Mouse (Mus musculus): ENCODE measurements around the gene Btg2.

Gene Btg2

GRCm38 (mm10) chr1:134079477-134080163 lies 700 bp upstream of the Btg2 start:
- in situ Hi-C loops (cut with MboI, MseI): loop anchor here (10.0 to 25.0 kb wide), 2 partner anchors 1042 to 1205 kb away; partner anchors contain the start of genes Mdm4, Pik3c2b and Rnpep

GRCm38 (mm10) chr1:134078061-134078795 lies 692 bp downstream of the Btg2 start:
- in situ Hi-C loops (cut with MboI, MseI): loop anchor here (25.0 kb wide), 1 partner anchor 1041 kb away; the partner anchor contains the start of genes Mdm4 and Pik3c2b

GRCm38 (mm10) chr1:134077389-134078060 lies 1.4 kb downstream of the Btg2 start:
- in situ Hi-C loops (cut with MboI, MseI): loop anchor here (25.0 kb wide), 1 partner anchor 1040 kb away; the partner anchor contains the start of genes Mdm4 and Pik3c2b

- in situ Hi-C loops (cut with MboI, MseI): loop anchor here (25.0 kb wide), 1 partner anchor 1039 kb away; the partner anchor contains the start of genes Mdm4 and Pik3c2b
Measured at GRCm38 (mm10) chr1:134076789-134077188, 2.1 kb downstream of the Btg2 start.

- in situ Hi-C loops (cut with MboI, MseI): loop anchor here (25.0 kb wide), 1 partner anchor 1038 kb away; the partner anchor contains the start of genes Mdm4 and Pik3c2b
Measured at GRCm38 (mm10) chr1:134075532-134075931, 3.4 kb downstream of the Btg2 start.

- in situ Hi-C loops (cut with MboI, MseI): loop anchor here (25.0 kb wide), 1 partner anchor 1037 kb away; the partner anchor contains the start of genes Mdm4 and Pik3c2b
Measured at GRCm38 (mm10) chr1:134074606-134075005, 4.3 kb downstream of the Btg2 start.

GRCm38 (mm10) chr1:134074184-134074583 lies 4.7 kb downstream of the Btg2 start:
- in situ Hi-C loops (cut with MboI, MseI): no loop called here

GRCm38 (mm10) chr1:134073658-134074057 lies 5.3 kb downstream of the Btg2 start:
- in situ Hi-C loops (cut with MboI, MseI): no loop called here

- in situ Hi-C loops (cut with MboI, MseI): no loop called here
Measured at GRCm38 (mm10) chr1:134073061-134073564, 5.8 kb downstream of the Btg2 start.

GRCm38 (mm10) chr1:134071411-134072018 lies 7.4 kb downstream of the Btg2 start:
- in situ Hi-C loops (cut with MboI, MseI): no loop called here

- in situ Hi-C loops (cut with MboI, MseI): no loop called here
Measured at GRCm38 (mm10) chr1:134070099-134070669, 8.7 kb downstream of the Btg2 start.

- in situ Hi-C loops (cut with MboI, MseI): no loop called here
Measured at GRCm38 (mm10) chr1:134067143-134067619, 11.7 kb downstream of the Btg2 start.

GRCm38 (mm10) chr1:134066554-134066953 lies 12.4 kb downstream of the Btg2 start:
- in situ Hi-C loops (cut with MboI, MseI): no loop called here

GRCm38 (mm10) chr1:134065241-134065809 lies 13.6 kb downstream of the Btg2 start:
- in situ Hi-C loops (cut with MboI, MseI): no loop called here

- in situ Hi-C loops (cut with MboI, MseI): no loop called here
Measured at GRCm38 (mm10) chr1:134064296-134064831, 14.6 kb downstream of the Btg2 start.

- in situ Hi-C loops (cut with MboI, MseI): no loop called here
Measured at GRCm38 (mm10) chr1:134063773-134064125, 15.2 kb downstream of the Btg2 start.

- in situ Hi-C loops (cut with MboI, MseI): no loop called here
Measured at GRCm38 (mm10) chr1:134063086-134063772, 15.7 kb downstream of the Btg2 start.

GRCm38 (mm10) chr1:134062411-134063085 lies 16.4 kb downstream of the Btg2 start:
- in situ Hi-C loops (cut with MboI, MseI): no loop called here

GRCm38 (mm10) chr1:134061915-134062314 lies 17.0 kb downstream of the Btg2 start:
- in situ Hi-C loops (cut with MboI, MseI): no loop called here
